Mouse (Mus musculus) C2C12 (cell line): ENCODE data around the gene Pde6g. TPM values are rescaled to one million over a fixed set of nuclear protein-coding genes. Genes with fewer than 3 reads are reported as not detected.

ENCODE experiments used
- H3K27me3 ChIP-seq: one replicate; pipeline ENCODE4 v1.6.1; 2011; ENCODE audit not compliant: control insufficient read depth, insufficient read depth, insufficient read length
- H3K36me3 ChIP-seq: one replicate; pipeline ENCODE4 v1.6.1; 2011; ENCODE audit not compliant: control insufficient read depth, insufficient read depth
- H3K4me3 ChIP-seq: one replicate; pipeline ENCODE4 v1.5.1; 2011; ENCODE audit warnings: mild to moderate bottlenecking, control low read depth; ENCODE audit not compliant: poor library complexity, insufficient read depth, severe bottlenecking
- H3K79me2 ChIP-seq: one replicate; pipeline ENCODE4 v1.6.1; 2011; ENCODE audit not compliant: control insufficient read depth, insufficient read depth
- H3K79me3 ChIP-seq: one replicate; pipeline ENCODE4 v1.6.1; 2011; ENCODE audit warnings: low read depth, control low read depth
- H3ac ChIP-seq: one replicate; pipeline ENCODE3; 2011; ENCODE audit warnings: low read depth; ENCODE audit not compliant: control insufficient read depth, insufficient read length
- CEBPB ChIP-seq: IDR thresholded peaks from one replicate; pipeline ENCODE4 v1.6.1; 2011; ENCODE audit warnings: low read depth, mild to moderate bottlenecking, control low read depth, moderate library complexity
- CTCF ChIP-seq: IDR thresholded peaks from one replicate; pipeline ENCODE4 v1.5.1; 2011; ENCODE audit not compliant: control insufficient read depth, insufficient read depth, insufficient read length
- FOSL1 ChIP-seq: IDR thresholded peaks from one replicate; pipeline ENCODE4 v1.8.0; 2011; ENCODE audit warnings: mild to moderate bottlenecking, low read length; ENCODE audit not compliant: poor library complexity, insufficient read depth, severe bottlenecking
- MAX ChIP-seq: IDR thresholded peaks from one replicate; pipeline ENCODE4 v1.6.1; 2011; ENCODE audit warnings: mild to moderate bottlenecking, control low read depth
- MYOD1 ChIP-seq: IDR thresholded peaks from one replicate; pipeline ENCODE4 v1.6.1; 2011; ENCODE audit warnings: low read depth; ENCODE audit not compliant: control insufficient read depth, insufficient read length
- MYOG ChIP-seq: IDR thresholded peaks from one replicate; pipeline ENCODE4 v1.6.1; 2011; ENCODE audit not compliant: control insufficient read depth, insufficient read length; ENCODE audit errors: extremely low read depth
- USF1 ChIP-seq: IDR thresholded peaks from one replicate; pipeline ENCODE4 v1.6.1; 2011; ENCODE audit warnings: low read depth, mild to moderate bottlenecking, control low read depth, moderate library complexity
- long read RNA-seq, 2 experiments: library from polyadenylated mRNA; unstranded; transcript quantifications; one replicate each; pipeline ENCODE4 v2.0.0; 2019 to 2020
- polyA plus RNA-seq: library from polyadenylated mRNA; unstranded; fragments of >200 nt; fragmentation: generic; extraction: Trizol; gene quantifications from one replicate; pipeline ENCODE4 v1.2.1, GENCODE M21; 2012; ENCODE audit warnings: missing spikeins

Pde6g gene
- 0.13 TPM for polyA plus RNA-seq
- long read RNA-seq, experiment 1: 0 reads
- long read RNA-seq, experiment 2: 0 reads

DNA sequence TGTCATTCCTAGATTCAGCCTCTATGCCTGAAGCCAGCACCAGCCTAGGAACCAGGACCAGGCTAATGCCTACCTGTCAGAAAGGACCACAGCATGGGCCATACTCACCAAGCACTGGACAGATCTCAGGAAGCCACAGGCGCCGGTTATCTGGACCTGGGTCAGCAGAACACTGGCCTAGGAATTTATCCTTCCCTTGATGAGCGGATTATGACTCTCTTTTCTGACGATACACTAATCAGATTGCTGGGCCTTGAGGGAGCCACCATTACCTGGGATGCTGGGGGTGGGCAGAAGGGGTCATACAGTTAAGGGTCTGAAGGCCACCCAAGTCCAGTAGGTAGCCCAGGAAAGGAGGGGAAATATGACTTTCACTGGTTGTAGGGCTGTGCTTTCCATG, at the start of gene Pde6g:
TSS of gene Pde6g (minus strand) at position 195 of the 400 bp plus-strand sequence.
- Histone ChIP-seq H3K27me3 (peaks cover 4% of the 10 kb centered on the region), H3K79me3 (peaks cover 2% of the 10 kb centered on the region), H3ac (no peak within 1 kb of the TSS), H3K79me2 (peaks cover 23% of the 10 kb centered on the region), H3K4me3 (no peak within 1 kb of the TSS), H3K36me3 (no peaks in the 10 kb centered on the region)
- no peak for TF ChIP-seq CEBPB
- TF ChIP-seq USF1: no peak
- no peak for TF ChIP-seq MYOD1
- no peak for TF ChIP-seq MAX
- no peak for TF ChIP-seq CTCF
- no peak for TF ChIP-seq FOSL1
- TF ChIP-seq MYOG: no peak

DNA sequence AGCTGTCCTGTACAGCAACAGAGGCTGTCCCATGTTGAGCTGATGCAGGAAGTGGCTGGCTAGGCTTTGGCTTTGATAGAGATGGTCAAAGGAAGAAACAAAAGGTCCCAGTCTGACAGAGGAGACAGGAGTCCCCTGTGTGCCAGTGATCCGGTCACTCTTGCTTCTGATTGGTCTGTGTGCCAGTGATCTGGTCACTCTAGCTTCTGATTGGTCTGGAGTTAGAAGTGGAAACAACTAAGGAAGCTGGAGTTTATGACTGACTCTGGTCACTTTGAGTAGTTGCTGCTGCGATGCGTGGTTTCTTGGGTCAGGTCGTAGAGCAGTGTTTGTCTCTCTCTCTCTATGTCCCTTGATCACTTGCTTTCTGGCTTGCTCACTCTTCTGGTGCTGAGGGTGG, 48.4 kb upstream of the Pde6g start:
- H3K79me2 ChIP-seq: no peaks in the 10 kb centered on the region
- no peaks in the 10 kb centered on the region for H3K79me3 ChIP-seq
- TF ChIP-seq CEBPB (no peak), USF1 (no peak), FOSL1 (no peak), MYOG (no peak)
- no peak overlapping the region for H3ac ChIP-seq
- H3K36me3 ChIP-seq: peaks cover 22% of the 10 kb centered on the region
- no peak overlapping the region for H3K4me3 ChIP-seq
- no peaks in the 10 kb centered on the region for H3K27me3 ChIP-seq

DNA sequence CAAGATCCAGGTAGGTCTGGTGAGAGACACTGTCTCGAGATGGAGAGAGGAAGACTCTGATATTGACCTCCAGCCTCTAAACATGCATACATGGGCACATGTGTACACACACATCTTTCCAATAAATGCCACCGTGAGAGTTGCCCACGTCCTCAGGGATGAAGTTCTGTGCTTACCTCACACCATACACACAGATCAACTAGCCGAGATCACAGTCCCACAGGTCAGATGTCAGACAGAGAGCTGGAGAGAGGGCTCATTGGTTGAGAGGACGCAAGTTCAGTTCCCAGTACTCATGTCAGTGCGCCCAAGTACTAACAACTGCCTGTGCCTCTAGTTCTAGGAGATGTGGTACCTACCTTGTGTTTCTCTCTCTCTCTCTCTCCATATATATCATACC, 47.7 kb upstream of the Pde6g start:
- no peak for TF ChIP-seq MYOG
- TF ChIP-seq CTCF: no peak
- TF ChIP-seq FOSL1: no peak
- no peak for TF ChIP-seq MAX
- no peak for TF ChIP-seq CEBPB
- TF ChIP-seq MYOD1: no peak
- TF ChIP-seq USF1: no peak
- Histone ChIP-seq H3K79me2 (no peaks in the 10 kb centered on the region), H3K27me3 (no peaks in the 10 kb centered on the region), H3K4me3 (no peak overlapping the region), H3K36me3 (peaks cover 27% of the 10 kb centered on the region), H3ac (no peak overlapping the region), H3K79me3 (no peaks in the 10 kb centered on the region)

DNA sequence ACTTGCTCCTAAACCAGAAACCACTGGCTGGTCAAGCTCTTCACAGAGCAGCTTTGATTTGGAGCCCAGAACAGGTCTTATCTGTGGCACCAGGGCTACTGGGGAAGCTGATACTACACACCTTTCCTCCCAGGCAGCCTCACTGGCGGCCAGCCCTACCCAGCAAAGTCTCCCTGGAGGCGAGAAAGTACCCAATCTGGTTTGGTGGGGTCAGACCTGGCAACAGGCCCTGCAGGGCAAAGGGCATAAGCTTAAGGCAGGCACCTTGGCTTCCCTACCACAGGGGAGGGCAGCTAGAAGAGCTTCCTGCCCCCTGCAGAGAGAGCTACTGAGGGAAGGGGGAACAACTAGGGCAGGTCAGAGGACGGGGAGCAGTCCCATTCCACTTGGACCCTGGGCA, 47.1 kb upstream of the Pde6g start:
- TF ChIP-seq CEBPB: no peak
- TF ChIP-seq MYOD1: no peak
- no peak for TF ChIP-seq CTCF
- TF ChIP-seq MYOG: no peak
- TF ChIP-seq MAX: no peak
- TF ChIP-seq USF1: no peak
- no peak for TF ChIP-seq FOSL1
- no peaks in the 10 kb centered on the region for H3K79me3 ChIP-seq
- no peak overlapping the region for H3K4me3 ChIP-seq
- no peak overlapping the region for H3ac ChIP-seq
- no peaks in the 10 kb centered on the region for H3K79me2 ChIP-seq
- H3K27me3 ChIP-seq: no peaks in the 10 kb centered on the region
- H3K36me3 ChIP-seq: peaks cover 34% of the 10 kb centered on the region

DNA sequence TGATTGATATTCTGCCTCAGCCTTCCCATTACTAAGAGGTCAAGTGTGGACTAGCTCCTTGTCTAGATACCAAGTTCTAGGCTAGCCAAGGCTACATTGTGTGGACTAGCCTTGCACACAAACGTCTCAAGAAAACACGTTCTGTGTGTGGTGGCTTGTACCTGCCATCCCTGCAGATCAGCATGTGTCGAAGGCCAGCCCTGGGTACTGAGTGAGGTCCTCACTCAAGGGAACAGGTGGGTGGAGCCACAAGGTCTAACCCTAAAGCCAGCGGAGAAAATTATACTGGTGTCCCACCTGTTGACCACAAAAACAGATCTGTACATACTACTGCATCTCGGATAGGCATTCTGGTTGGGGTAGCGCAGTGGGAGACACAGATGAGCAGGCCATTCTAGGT, 46.6 kb upstream of the Pde6g start:
- Histone ChIP-seq H3K79me2 (no peaks in the 10 kb centered on the region), H3K27me3 (no peaks in the 10 kb centered on the region), H3ac (no peak overlapping the region), H3K79me3 (no peaks in the 10 kb centered on the region), H3K4me3 (no peak overlapping the region), H3K36me3 (peaks cover 38% of the 10 kb centered on the region)
- no peak for TF ChIP-seq MAX
- TF ChIP-seq FOSL1: no peak
- TF ChIP-seq MYOD1: no peak
- TF ChIP-seq USF1: no peak
- no peak for TF ChIP-seq MYOG
- no peak for TF ChIP-seq CEBPB
- no peak for TF ChIP-seq CTCF

DNA sequence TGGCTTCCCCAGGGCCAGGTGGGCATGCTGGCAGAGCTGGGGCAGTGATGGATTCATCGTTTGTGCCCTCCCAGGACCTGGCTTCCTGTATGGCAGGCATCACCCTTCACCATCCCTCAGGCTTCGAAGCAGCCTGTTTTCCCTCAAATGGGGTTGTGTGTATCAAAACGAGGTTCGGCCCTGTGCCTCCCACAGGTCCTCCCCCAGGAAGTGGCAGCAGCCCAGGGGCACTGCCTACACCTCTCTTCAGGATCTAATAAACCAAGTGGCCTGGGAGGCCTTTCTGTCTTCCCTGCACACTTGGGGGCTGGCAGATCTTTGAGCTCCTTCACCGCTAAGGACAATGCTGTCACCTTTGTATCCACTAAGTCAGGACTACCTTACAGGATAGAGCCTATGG, 45.6 kb upstream of the Pde6g start:
- Histone ChIP-seq H3K4me3 (no peak overlapping the region), H3K36me3 (peaks cover 47% of the 10 kb centered on the region), H3K27me3 (no peaks in the 10 kb centered on the region), H3ac (no peak overlapping the region), H3K79me2 (peaks cover 6% of the 10 kb centered on the region), H3K79me3 (peaks cover 2% of the 10 kb centered on the region)
- TF ChIP-seq USF1 (no peak), FOSL1 (no peak), MAX (no peak), CTCF (no peak), CEBPB (no peak), MYOD1 (no peak), MYOG (no peak)
